Mouse (Mus musculus) liver, postnatal 0 days (tissue): ENCODE data around the gene Gm20716.

Experiments used
- CTCF ChIP-seq: sonication (generic); IDR thresholded peaks from 2 replicates; pipeline ENCODE4 v1.5.1; 2016; ENCODE audit warnings: antibody characterized with exemption, low read depth
- EP300 ChIP-seq: IDR thresholded peaks from 2 replicates; pipeline ENCODE4 v1.6.1; 2016; ENCODE audit warnings: antibody characterized with exemption, low read depth, mild to moderate bottlenecking

- TF ChIP-seq CTCF: no peak
- TF ChIP-seq EP300: no peak
Measured at GRCm38 (mm10) chr2:168229116-168230025, 793 bp downstream of the Gm20716 start.
